Mouse (Mus musculus): ENCODE measurements around the gene Plagl1. TPM values are rescaled to one million over a fixed set of nuclear protein-coding genes. Genes with fewer than 3 reads are reported as not detected.

Plagl1 gene
- polyA plus RNA-seq (2017; shearing (Covaris generic)) = 19.2 TPM

DNA sequence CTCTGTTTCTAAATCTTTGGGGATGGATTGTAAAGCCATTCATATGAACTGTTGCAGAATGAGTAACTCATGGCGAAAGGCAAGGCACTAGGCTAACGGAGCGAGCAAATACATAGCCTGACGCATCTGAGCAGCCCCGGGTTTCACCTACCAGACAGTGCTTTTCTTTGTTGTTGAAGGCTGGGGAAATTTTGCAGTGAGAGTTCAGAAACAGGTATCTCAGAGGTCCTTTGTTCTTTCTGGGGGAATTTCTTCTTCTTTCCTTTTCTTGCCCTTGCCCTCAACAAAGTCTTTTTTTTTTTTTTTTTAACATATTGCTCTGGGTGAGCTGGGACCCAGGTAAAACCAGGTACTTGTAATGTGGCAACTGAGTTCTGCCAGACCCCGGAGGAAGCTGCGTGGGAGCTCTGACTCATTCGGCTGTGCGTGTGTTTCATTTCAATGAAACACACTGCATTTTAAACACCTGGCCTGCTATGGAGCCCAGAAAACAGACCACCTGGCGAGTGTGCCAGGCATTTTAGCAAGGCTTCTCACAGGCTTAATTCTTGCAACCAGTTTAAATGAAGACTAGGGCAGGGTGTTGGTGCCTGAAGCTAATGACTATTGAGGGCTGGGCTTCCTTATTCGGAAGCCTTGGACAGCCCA is at the start of gene Plagl1:
Gene Plagl1 (plus strand): TSS at position 484 of the 648 bp plus-strand sequence.

DNA sequence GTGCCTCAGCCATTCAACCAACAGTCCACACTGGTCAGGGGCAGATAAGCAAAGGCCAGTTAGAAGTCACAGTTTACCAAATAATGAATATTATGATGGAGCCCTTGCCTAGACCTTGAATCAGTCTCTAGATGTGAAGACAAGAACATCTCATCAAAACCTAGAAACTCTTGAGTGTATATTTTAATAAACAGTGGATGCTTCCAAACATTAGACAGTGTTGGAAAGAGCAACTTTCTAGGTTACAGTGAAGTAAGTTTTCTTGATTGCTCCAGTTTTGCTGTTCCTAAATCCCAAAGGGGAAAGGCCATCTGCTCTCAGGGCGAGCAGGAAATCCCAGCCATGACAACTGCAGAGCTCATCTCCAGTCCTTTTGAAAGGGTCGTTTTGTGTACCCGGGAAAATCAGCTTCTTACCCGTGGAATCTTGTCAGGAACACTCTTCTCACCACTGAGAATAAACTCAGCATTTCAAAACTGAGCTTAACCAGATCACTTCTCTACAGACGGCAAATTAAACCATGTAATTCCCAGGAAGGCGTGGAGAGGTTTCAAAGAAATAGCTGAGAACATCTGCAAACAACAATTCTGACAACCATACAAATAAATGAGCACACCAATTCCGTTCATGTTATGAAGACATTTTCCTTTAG is 117.8 kb downstream of the Plagl1 start, which contains the start of gene Zc2hc1b:
Gene Zc2hc1b (minus strand): TSS at position 51 of the 652 bp plus-strand sequence.

Other genes starting within 250 kb of the Plagl1 start
- 389 TPM for gene Utrn, start 191.1 kb upstream of the Plagl1 start, polyA plus RNA-seq (2017; shearing (Covaris generic))
- gene Stx11, start 96.2 kb upstream of the Plagl1 start, polyA plus RNA-seq (2017; shearing (Covaris generic)) = 59.1 TPM
- 23.4 TPM for gene Sf3b5, start 55.2 kb upstream of the Plagl1 start, polyA plus RNA-seq (2017; shearing (Covaris generic))
- not detected for gene Zc2hc1b, start 117.5 kb downstream of the Plagl1 start, polyA plus RNA-seq (2017; shearing (Covaris generic))
- gene Ltv1, start 132.7 kb downstream of the Plagl1 start, polyA plus RNA-seq (2017; shearing (Covaris generic)) = 89.7 TPM